Mouse (Mus musculus) testis, adult 2 months (tissue): ENCODE data around the gene Slc26a8.

ENCODE experiments used
- CTCF ChIP-seq: fragments of 200-500 bp; IDR thresholded peaks from 2 replicates; pipeline ENCODE4 v1.5.1; 2012; ENCODE audit warnings: low read depth, mild to moderate bottlenecking, inconsistent platforms, low read length, moderate library complexity; ENCODE audit not compliant: control insufficient read depth, insufficient read depth, insufficient replicate concordance
- POLR2A ChIP-seq: fragments of 200-500 bp; IDR thresholded peaks from 2 replicates; pipeline ENCODE4 v1.6.1; 2012; ENCODE audit warnings: low read depth, mild to moderate bottlenecking, inconsistent platforms, low read length, moderate library complexity; ENCODE audit not compliant: control insufficient read depth

GRCm38 (mm10) chr17:28694078-28694477 is 4.0 kb upstream of the Slc26a8 start:
- TF ChIP-seq CTCF, result no peak
- no peak for TF ChIP-seq POLR2A
